Mouse (Mus musculus) E14TG2a.4 (cell line): ENCODE measurements around the gene Doc2a.

Source experiments
- CTCF ChIP-seq: conservative IDR thresholded peaks from 2 replicates; pipeline ENCODE4 v1.5.1; 2014; ENCODE audit warnings: low read length
- NANOG ChIP-seq: IDR thresholded peaks from 2 replicates; pipeline ENCODE4 v1.6.1; 2014; ENCODE audit warnings: borderline replicate concordance, low read length, mixed read lengths
- POU5F1 ChIP-seq: IDR thresholded peaks from 2 replicates; pipeline ENCODE4 v1.6.1; 2014; ENCODE audit warnings: low read length, borderline replicate concordance

DNA sequence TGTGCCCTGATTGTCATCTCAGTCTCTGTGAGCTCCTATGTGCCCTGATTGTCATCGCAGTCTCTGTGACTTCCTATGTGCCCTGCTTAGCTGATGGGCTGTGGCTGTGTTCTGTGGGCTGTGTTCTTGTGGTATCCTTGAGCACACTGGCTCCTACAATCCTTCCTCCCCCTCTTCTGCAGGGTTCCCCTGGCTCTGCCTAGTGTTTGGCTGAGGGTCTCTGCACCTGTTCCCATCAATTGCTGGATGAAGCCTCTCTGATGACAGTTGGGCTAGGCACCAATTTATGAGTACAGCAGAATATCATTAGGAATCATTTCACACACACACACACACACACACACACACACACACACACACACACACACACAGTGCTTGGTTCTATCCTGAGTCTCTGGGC lies 13.9 kb upstream of the Doc2a start:
- TF ChIP-seq CTCF (no peak), NANOG (no peak), POU5F1 (no peak)
